Mouse (Mus musculus) bone marrow, adult 2 months (tissue): ENCODE measurements around the gene Btbd17. TPM values are rescaled to one million over a fixed set of nuclear protein-coding genes. Genes with fewer than 3 reads are reported as not detected.

Experiments used
- H3K27ac ChIP-seq: fragments of 200-500 bp; 2 replicates; pipeline ENCODE4 v1.5.1; 2012; ENCODE audit warnings: low read depth, mild to moderate bottlenecking, control low read depth, inconsistent platforms, low read length; ENCODE audit not compliant: control insufficient read depth, poor library complexity, insufficient read depth
- H3K4me1 ChIP-seq: fragments of 200-500 bp; 2 replicates; pipeline ENCODE4 v1.6.1; 2011; ENCODE audit warnings: low read length; ENCODE audit not compliant: control insufficient read depth, insufficient read depth
- H3K4me3 ChIP-seq: fragments of 200-500 bp; replicated peaks from 2 replicates; pipeline ENCODE3; 2011; ENCODE audit warnings: mild to moderate bottlenecking, low read depth, low read length, control low read depth; ENCODE audit not compliant: control insufficient read depth
- CTCF ChIP-seq: fragments of 200-500 bp; IDR thresholded peaks from 2 replicates; pipeline ENCODE4 v1.5.1; 2011; ENCODE audit warnings: low read length, control low read depth; ENCODE audit not compliant: control insufficient read depth, insufficient read depth
- POLR2A ChIP-seq: fragments of 200-500 bp; IDR thresholded peaks from 2 replicates; pipeline ENCODE4 v1.6.1; 2011; ENCODE audit warnings: low read depth, mild to moderate bottlenecking, control low read depth, low read length, borderline replicate concordance; ENCODE audit not compliant: control insufficient read depth
- WGBS: fragments of 180-500 bp; shearing (Covaris S2); methylation state at CpG from one replicate; pipeline ENCODE4 v1.1.7; 2018; 5-methylcytosine and 5-hydroxymethylcytosine counted together
- polyA plus RNA-seq: library from polyadenylated mRNA; stranded (reverse); fragments of >200 nt; gene quantifications from 2 replicates; pipeline ENCODE4 v1.2.4, GENCODE M21; 2011; ENCODE audit warnings: low replicate concordance; ENCODE audit not compliant: missing spikeins, insufficient read depth, insufficient read length

Gene Btbd17
- not detected in 2 replicates for polyA plus RNA-seq

GRCm38 (mm10) chr11:114795848-114796322 lies at the start of gene Btbd17:
Gene Btbd17, minus strand, starts transcription at chr11:114795945.
- Histone ChIP-seq H3K4me1 (peaks cover 2% of the 10 kb centered on the region), H3K4me3 (peak within 1 kb of the TSS; percentile 27), H3K27ac (no peak within 1 kb of the TSS)
- TF ChIP-seq CTCF, result no peak
- TF ChIP-seq POLR2A, result no peak
- WGBS, result 34% methylated on average over 4 of the region's 4 CpGs

- Histone ChIP-seq H3K27ac (no peak overlapping the region), H3K4me1 (no peaks in the 10 kb centered on the region), H3K4me3 (no peak overlapping the region)
- WGBS, result 76% methylated on average over 7 of the region's 7 CpGs
- no peak for TF ChIP-seq CTCF
- no peak for TF ChIP-seq POLR2A
These were observed 48.9 kb upstream of the Btbd17 start for GRCm38 (mm10) chr11:114844464-114845220.

- 20% methylated on average over 8 of the region's 8 CpGs for WGBS
- H3K4me3 ChIP-seq, result no peak overlapping the region
- no peaks in the 10 kb centered on the region for H3K4me1 ChIP-seq
- H3K27ac ChIP-seq, result no peak overlapping the region; the same call in 1 of the 2 replicates
- TF ChIP-seq CTCF (no peak), POLR2A (no peak)
These were observed 48.2 kb upstream of the Btbd17 start for GRCm38 (mm10) chr11:114843818-114844463.

- 65% methylated on average over 5 of the region's 5 CpGs for WGBS
- TF ChIP-seq CTCF (no peak), POLR2A (no peak)
- no peak overlapping the region for H3K27ac ChIP-seq
- H3K4me1 ChIP-seq, result peaks cover 1% of the 10 kb centered on the region; the same call in 1 of the 2 replicates
- H3K4me3 ChIP-seq, result no peak overlapping the region
These were observed 37.4 kb upstream of the Btbd17 start for GRCm38 (mm10) chr11:114833166-114833565.

GRCm38 (mm10) chr11:114830433-114830773 lies 34.7 kb upstream of the Btbd17 start:
- no peaks in the 10 kb centered on the region; the same call in 1 of the 2 replicates for H3K4me1 ChIP-seq
- no peak overlapping the region for H3K4me3 ChIP-seq
- H3K27ac ChIP-seq, result no peak overlapping the region; the same call in 1 of the 2 replicates
- WGBS, result 63% methylated on average over 8 of the region's 8 CpGs
- TF ChIP-seq POLR2A (no peak), CTCF (no peak)

GRCm38 (mm10) chr11:114829499-114830432 lies 34.0 kb upstream of the Btbd17 start:
- 16% methylated on average over 24 of the region's 24 CpGs for WGBS
- Histone ChIP-seq H3K4me3 (peak overlapping the region; percentile 35), H3K4me1 (no peaks in the 10 kb centered on the region; the same call in 1 of the 2 replicates), H3K27ac (peak overlapping the region; percentile 17; the same call in 1 of the 2 replicates)
- TF ChIP-seq POLR2A (no peak), CTCF (no peak)

GRCm38 (mm10) chr11:114826686-114827085 lies 30.9 kb upstream of the Btbd17 start:
- Histone ChIP-seq H3K27ac (no peak overlapping the region), H3K4me3 (no peak overlapping the region), H3K4me1 (no peaks in the 10 kb centered on the region; the same call in 1 of the 2 replicates)
- TF ChIP-seq POLR2A (no peak), CTCF (no peak)
- WGBS, result 5% methylated on average over 5 of the region's 5 CpGs

GRCm38 (mm10) chr11:114823199-114823725 lies 27.5 kb upstream of the Btbd17 start:
- TF ChIP-seq POLR2A (no peak), CTCF (no peak)
- Histone ChIP-seq H3K27ac (no peak overlapping the region), H3K4me1 (peaks cover 2% of the 10 kb centered on the region), H3K4me3 (no peak overlapping the region)
- 82% methylated on average over 11 of the region's 11 CpGs for WGBS
